Mouse (Mus musculus): ENCODE data around the gene Pax4.

The Pax4 gene

DNA sequence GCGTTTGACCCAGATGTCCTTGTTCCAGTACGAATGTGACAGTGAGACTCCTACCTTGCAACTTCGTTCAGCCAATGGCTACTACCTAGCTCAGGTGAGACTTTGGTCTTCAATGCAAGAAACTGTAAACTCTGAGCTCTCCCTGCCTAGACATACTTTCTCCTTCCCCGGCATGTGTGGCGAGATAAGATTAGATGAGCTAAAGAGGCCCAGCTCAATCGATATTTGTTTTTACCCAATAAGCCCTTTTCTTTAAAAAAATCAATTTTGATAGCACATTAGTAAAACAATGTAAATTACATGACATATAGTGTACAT is 17.7 kb downstream of the Pax4 start:
- DNase-seq: no peak

DNA sequence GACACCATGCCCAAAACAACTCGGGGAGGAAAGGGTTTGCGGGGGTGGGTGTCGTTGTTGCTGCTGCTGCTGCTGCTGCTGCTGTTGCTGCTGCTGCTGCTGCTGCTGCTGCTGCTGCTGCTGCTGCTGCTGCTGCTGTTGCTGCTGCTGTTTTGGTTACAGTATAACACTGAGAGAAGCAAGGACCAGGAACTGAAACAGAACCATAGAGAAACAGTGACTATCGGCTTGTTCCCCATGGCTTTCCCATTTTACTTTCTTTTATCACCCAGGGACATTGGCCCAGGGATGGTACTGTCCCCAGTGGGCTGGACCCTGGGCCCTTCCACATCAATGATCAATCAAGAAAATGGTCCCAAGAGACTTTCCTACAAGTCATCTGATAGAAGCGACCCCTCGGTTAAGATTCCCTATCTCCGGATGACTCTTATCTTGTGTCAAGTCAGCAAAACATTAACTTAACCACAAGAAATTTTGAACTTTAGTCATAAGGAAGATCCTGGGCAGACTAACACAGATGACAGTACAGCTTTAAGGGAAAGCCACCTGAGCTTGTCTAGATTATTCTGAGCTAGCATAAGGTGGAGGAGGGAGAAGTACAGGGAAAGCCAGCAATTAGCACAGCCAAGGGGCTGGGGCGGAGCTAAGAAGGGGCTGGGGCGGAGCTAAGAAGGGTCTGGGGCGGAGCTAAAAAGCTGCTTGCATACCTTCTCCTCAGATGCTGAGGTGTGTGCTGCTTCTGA is 18.2 kb downstream of the Pax4 start:
- DNase-seq: no peak

GRCm38 (mm10) chr6:28429870-28430269 is 19.3 kb downstream of the Pax4 start:
- peak; percentile 37 for DNase-seq

GRCm38 (mm10) chr6:28428290-28428689 is 20.9 kb downstream of the Pax4 start, which contains the start of gene Gcc1:
Gcc1 (minus strand) TSS chr6:28428390.
- DNase-seq: no peak

DNA sequence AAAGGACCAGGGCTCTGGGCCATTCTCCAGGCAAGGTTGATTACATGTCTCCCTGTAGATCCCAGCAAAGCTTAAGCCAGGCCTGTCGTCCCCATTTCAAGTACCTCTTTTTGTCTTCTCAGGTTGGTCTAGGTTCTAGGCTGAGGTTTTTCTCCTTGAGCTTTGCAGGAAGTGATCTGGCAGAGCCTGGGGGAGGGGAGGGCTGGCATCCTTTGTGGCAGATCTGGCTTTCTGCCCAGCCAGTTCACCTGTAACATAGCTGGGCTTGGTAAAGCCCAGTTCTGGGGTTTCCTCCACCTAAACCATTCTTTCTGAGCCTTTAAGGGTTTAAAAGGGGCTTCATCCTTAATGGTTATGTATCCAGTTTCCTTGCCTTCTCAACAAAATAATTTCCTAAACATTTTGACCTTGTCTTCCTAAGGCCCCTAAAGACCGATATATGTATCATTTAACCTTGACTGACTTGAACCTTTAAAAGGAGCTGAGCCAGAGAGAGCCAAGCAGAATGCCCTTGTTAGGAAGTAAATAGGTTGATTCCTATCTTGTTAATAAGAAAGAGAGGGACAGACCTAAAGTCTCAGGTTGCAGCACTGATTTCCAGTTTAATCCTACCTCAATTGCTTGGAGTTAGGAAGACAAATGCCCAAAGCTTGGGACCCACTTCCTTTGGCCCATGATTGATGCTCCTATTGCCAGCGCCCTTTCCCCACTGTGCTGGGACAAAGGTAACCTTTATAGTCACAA is 21.9 kb downstream of the Pax4 start, which contains the start of gene Fscn3:
Gene Fscn3 (plus strand): TSS at position 694 of the 744 bp plus-strand sequence.
- peak; percentile 27 for DNase-seq

DNA sequence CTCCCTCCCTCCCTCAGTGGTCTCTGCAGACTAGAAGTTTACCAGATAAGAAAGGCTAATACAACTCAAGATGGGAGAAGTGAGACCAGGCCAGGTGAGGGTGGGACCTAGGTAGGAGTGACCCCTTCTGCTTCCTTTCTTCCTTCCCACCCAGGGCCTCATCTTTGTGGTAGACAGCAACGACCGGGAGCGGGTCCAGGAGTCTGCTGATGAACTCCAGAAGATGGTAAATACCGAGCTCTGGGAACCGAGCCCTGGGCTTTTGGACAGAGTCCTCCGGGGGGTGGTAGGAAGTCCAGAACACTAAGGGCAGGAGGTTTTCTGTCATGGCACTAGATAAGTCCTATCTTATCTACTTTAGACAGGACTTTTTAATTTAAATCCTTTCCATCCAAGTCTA is 24.1 kb downstream of the Pax4 start:
- DNase-seq: peak; percentile 27

- peak; percentile 61 for DNase-seq
Observed at GRCm38 (mm10) chr6:28423767-28424695, 25.1 kb downstream of the Pax4 start.

- peak; percentile 93 for DNase-seq
Observed at GRCm38 (mm10) chr6:28423313-28423712, 25.8 kb downstream of the Pax4 start, which contains the start of gene Arf5. Arf5 (plus strand) TSS chr6:28423560.

- no peak for DNase-seq
Observed at GRCm38 (mm10) chr6:28422651-28423290, 26.4 kb downstream of the Pax4 start.

- DNase-seq: peak; percentile 90
Observed at GRCm38 (mm10) chr6:28421469-28422000, 27.6 kb downstream of the Pax4 start.

DNA sequence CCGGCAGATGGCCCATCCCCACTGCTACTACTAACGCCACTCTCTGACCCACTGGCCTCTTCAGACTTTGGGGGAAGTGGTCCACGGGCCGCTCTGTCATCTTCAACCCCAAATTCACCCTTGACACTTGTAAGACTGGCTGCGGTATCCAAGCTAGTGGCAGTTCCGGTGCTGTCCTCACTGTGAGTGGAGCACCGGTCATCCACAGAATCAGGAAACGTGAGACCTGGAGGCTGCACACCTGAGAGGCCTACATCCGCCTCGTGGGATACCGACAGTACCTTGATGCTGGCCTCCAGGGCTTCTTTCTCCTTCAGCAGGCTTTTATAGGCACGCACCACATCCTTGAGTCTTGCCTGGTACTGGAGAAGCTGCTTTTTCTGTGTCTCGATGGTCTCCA is 28.3 kb downstream of the Pax4 start:
- DNase-seq: peak; percentile 33

GRCm38 (mm10) chr6:28420361-28420760 is 28.8 kb downstream of the Pax4 start:
- no peak for DNase-seq

DNA sequence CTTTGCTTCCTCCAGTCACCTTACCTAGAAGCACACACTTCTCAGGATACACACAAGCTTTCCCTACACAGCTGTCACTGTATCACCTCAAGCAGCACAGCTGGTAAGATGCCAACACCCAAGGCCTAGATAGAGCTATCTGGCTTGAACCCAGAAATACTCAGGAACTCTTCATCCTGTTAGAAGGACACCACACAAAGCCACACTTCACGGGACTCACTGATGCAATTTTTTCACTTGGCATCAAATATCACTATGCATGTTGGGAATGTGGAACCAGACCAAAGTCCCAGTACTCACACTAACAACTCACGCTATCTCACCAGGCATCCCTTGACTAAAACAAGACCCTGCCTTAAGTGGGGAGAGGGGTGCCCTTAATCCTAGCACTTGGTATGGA is 29.5 kb downstream of the Pax4 start:
- no peak for DNase-seq

GRCm38 (mm10) chr6:28418449-28418848 is 30.7 kb downstream of the Pax4 start:
- DNase-seq: peak; percentile 83

- DNase-seq: no peak
Observed at GRCm38 (mm10) chr6:28416981-28417380, 32.2 kb downstream of the Pax4 start.

GRCm38 (mm10) chr6:28411236-28411635 is 37.9 kb downstream of the Pax4 start:
- DNase-seq: no peak

DNA sequence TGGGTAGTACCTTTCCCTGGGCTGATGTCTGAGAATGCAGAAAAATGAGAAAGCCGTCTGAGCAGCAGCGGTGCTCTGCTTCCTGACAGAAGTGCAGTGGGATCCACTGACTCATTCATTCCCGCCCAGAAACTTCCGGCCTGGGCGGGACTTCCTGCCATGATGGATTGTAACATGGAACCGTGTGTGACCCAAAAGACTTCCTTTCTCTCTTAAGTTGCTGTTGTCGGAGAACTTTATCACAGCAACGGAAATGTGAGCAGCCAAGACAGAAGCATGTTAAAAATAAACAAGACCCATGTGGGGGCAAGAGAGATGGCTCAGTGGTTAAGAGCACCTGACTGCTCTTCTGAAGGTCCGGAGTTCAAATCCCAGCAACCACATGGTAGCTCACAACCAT is 39.1 kb downstream of the Pax4 start:
- DNase-seq: no peak

GRCm38 (mm10) chr6:28399791-28400190 is 49.4 kb downstream of the Pax4 start:
- no peak for DNase-seq

GRCm38 (mm10) chr6:28398726-28399125 is 50.4 kb downstream of the Pax4 start:
- DNase-seq: no peak

- DNase-seq: peak; percentile 12
Observed at GRCm38 (mm10) chr6:28397681-28398203, 51.4 kb downstream of the Pax4 start, which contains the start of gene Zfp800. Zfp800 (minus strand) TSS chr6:28398005.

DNA sequence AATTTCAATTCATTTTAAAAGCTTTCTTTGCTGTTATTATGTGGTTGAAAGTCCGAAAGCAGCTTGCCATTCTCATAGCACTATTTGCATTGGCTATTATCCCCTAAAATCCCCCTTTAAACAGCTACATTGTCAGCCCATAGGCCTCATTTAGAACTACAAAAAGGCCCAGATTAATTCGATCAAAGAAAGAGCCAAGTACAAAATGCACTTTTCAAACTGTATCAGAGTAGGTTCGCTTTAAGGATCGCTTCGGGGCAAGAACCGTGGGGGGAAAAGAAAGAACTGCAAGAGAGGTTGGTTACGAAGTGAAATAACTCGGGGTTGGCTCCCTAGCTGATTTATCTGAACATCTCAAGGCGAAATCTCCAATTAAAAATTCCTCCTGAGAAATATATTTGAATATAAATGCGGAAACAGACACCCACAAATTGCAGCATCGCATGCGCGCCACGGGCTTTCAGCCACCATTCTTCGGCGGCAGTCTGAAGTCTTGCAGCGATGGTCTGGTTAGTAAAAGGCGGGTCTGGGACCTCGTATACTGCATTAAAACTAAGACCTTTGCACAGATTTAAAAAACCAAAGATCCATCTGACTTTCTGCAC is 52.2 kb downstream of the Pax4 start:
- DNase-seq: peak; percentile 15

All from cerebellum, adult 8-10 months (tissue).